Mouse (Mus musculus): ENCODE measurements around the gene Zbtb20. TPM values are rescaled to one million over a fixed set of nuclear protein-coding genes. Genes with fewer than 3 reads are reported as not detected.

The Zbtb20 gene
- total RNA-seq, 2 experiments from 2014 or later = 259 to 306 TPM

- DNase-seq (ENCODE audit: low spot score in 2 of 2) = no peak
These were observed 410.6 kb downstream of the Zbtb20 start for GRCm38 (mm10) chr16:43286319-43286718.

DNA sequence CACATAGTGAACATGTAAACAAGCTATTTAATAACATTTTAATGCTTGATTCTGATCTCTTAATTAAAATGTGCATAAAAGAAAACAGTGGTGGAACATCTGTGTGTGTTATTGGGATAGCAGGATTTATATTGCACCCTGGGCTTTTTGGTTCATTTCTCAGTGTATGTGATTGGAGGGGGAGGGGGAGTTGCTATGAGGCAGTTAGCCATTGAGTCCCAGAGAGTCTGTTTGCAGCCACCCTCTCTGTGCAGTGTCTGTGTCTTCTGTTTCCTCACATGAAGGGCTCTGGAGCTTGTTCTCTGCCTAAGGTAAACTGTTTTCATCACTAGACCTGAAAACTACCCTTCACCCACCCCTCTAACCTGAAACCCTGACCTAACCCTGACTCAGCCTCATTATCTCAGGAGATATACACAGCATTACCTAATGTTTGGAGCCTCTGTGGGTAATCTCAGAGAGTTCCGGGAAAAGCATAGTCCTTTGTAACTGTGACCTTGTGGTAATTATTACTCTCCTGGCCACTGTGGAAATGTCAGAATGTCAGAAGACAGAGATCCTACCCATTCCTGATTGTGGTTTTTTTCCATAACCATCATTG is 411.2 kb downstream of the Zbtb20 start:
- no peak for DNase-seq (ENCODE audit: low spot score in 2 of 2)

DNA sequence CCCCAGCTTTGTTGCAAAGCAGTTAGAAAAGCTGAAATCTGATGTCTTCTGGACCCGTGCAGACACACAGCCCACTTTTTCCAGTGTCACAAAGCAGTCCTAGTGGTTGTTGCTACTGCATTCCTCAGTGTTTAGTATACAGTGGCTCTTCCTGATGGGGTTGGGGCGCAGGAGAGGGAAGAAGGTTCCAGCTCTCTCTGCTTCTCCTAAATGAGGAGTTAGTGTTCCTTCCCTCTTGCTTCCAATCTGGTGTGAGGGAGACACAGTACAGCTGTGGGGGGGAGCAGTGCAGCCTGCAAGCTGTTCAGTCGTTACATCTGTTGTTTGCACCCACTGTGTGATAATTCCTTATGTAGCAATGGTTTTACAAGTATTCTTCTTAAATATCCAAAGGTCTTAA is 415.7 kb downstream of the Zbtb20 start:
- DNase-seq (ENCODE audit: low spot score in 2 of 2) = peak; percentile 50 to 57

- DNase-seq (ENCODE audit: low spot score in 2 of 2) = peak in 1 of 2 experiments; percentile 73
These were observed 422.4 kb downstream of the Zbtb20 start for GRCm38 (mm10) chr16:43297953-43298596.

DNA sequence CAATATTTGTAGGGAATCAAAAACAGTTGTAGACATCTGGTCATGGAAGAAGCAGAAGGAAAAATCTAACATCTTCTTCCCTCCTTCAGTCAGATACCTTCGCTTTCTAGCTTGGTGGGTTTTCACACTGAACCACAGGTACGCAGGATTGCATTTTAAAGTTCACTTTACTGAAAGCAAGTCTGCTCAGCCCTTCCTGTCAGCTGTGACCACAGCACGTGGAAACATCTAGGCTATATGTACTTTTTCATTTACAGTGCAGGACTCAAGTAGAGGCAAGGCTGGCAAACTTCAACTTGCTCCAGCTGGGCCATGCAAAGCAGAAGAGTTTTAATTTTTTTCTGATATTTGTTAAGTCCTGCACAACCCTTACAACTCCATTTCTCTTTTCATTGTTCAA is 424.7 kb downstream of the Zbtb20 start:
- DNase-seq (ENCODE audit: low spot score in 2 of 2) = no peak

- DNase-seq (ENCODE audit: low spot score in 2 of 2) = no peak
These were observed 426.5 kb downstream of the Zbtb20 start for GRCm38 (mm10) chr16:43302171-43302570.

DNA sequence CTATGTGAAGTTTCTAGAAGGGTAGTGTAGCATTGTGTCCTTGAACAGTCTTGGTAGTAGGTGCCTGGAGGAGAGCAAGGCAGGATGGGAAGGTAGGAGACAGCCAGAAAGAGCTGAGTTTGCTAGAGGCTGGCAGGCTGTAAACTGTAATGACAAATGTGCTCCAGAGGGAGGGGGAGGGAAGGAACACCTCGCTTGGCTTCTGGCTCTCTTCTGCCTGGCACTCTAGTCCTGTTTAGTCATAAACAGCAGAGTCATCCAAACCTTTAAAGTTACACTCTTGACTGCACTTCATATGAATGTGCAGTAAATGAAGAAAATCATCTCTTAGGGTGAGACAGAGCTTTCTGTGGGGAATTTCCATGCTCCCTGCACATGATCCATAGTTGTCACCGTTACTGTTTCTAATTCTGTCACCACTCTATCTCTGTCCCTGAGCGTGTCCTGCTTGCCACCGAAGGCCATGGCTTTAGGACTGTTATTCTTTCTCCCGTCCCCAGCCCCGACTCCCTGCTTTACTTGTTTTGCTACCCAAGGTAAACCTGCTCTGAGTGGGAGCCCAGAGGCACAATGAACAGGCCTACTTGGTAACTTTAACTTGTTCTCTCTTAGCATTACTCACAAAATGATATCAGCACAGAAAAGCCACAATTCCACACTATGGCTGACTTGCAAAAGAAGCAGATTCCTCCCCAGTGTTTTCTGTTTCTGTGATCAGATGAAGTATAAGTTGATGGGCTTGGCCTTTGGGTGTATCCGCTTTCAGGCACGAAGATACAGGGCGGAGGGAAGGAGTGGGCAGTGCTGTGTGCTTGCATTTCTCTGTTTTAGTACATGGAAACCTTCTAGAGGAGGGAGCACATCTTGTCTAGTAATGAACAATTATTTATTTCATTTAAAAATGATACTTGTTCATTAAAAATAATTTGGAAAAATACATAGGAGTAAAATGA is 427.8 kb downstream of the Zbtb20 start:
- peak; percentile 55 to 82 for DNase-seq (ENCODE audit: low spot score in 2 of 2)

DNA sequence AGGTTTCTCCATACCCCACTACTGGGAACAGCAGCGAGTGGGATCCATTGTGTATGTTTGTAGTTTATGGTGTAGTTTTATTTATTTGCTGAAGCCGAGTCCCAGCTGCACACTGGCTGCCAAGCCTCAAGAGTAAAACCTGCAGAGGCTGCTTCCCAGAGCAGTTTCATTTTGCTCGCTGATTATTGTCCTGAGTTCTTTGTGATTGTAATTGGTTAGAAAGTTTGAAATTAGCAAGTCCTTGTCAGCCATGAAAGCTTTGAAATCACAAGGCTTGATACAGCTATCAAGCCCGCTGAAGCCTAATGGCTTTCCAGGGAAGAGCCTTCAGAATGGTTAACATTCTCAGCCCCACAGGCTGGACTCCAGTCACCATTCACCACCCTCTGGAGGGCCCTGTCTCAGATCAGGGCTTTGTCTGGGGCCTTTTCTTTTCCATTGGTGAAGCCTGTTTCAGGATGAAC is 434.3 kb downstream of the Zbtb20 start:
- DNase-seq (ENCODE audit: low spot score in 2 of 2) = no peak

DNA sequence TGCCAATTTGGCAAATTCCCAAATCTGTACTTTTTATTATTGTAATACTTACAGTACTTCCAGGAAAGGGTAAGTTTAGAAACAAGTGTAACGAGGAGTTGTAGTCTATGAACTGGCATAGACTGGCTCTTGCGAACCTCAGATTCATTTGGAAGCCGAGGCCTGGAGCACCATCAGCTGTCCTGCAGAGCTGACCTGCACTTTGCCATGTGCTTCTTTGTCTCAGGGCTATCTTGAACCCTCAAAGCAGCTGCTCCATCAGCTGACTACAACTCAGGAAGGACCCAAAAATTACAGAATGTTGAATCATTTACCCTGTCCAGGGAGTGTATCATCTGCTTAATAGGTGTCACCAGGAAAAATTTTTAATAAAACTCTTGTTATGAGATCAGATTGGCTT is 448.3 kb downstream of the Zbtb20 start:
- DNase-seq (ENCODE audit: low spot score in 2 of 2) = no peak

DNA sequence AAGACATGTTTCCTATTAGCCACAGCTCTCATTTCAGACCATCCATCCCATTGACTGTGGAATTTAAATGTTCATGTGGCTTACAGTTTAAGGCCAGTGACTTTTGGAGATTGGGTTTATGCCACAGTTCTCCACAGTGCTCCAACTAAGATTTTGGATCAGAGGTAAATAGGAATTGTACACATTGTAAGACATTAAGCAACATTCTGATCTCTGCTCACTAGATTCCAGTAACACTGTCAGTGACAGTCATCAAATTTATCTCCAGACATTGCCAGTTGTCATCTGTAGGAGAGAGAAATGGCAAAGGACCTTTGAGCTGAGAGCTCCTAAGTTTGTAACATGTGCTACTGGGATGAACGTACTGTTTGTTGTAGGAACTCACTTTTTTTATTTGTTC is 452.5 kb downstream of the Zbtb20 start:
- no peak for DNase-seq (ENCODE audit: low spot score in 2 of 2)

GRCm38 (mm10) chr16:43330206-43330605 is 454.5 kb downstream of the Zbtb20 start:
- DNase-seq (ENCODE audit: low spot score in 2 of 2) = no peak

DNA sequence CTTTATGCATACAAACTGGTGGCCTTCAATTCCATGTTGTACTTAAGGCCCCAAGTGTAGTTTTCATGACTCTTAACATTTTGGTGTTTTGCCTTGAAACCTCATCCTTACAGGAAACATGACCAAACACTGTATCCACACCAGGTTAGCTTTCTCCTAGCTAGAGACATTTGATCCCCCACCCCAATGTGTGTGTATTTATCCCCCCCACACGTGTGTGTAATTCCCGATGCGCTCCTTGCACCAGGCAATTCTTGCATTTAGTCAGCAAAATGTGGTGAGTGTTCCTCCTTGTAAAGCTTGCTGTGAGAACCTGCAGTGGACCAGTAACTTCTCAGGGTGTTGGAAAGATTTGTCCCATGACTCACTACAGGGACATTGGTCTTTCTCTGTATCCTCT is 455.8 kb downstream of the Zbtb20 start:
- DNase-seq (ENCODE audit: low spot score in 2 of 2) = no peak

DNA sequence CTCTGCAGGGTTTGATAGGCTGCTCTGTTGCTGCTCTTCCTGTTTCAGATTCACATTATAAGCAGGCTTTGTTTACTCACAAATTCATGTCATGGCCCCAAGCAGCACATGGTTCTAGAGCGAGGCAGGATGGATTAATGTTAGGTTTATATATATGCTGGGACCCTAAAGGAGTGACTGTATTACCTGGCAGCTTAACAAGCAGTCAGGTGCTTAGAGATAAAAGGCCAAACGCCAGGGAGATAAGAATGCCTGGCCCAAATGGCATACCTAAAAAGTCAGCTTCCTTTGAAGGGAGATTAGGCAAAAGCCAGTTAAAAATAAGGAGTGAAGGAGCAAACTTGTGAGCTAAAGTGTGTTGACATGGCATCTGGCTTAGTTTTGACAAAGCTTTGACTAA is 457.1 kb downstream of the Zbtb20 start:
- DNase-seq (ENCODE audit: low spot score in 2 of 2) = no peak

GRCm38 (mm10) chr16:43333265-43333664 is 457.6 kb downstream of the Zbtb20 start:
- DNase-seq (ENCODE audit: low spot score in 2 of 2) = no peak

DNA sequence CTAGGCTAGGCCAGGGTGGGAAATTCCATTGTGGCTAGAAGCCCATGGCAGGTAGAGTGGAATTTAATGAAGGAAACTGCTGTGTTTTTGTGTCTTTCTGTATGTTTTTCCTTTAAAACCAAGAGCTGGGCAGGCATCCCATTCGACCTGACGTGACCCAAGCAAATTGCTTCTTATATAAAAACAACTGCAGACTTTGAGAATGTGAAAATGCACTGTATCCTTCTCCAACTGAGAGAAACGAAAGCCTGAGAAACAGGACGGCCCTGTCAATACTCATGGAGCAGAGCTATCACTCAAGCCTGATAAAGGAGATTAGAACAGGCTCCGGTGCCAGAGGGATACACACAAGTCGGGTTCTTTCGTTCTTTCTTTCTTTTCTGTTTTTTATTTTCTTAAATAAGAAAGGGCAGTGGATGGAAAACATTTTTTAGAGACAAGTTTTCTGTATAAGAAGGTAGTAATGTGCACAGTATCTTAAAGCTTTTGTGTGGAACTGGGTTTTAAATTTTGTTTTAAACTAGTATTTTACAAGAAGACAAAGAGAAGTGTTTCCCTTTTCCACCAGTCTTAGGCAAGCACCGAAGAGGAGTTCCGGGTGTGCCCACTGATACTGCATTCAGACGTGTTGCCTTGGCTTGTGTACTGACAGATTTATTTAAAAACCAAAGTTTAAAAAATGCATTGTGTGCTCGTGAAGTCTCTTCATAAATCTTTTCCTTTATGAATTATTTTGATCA is 458.9 kb downstream of the Zbtb20 start:
- no peak for DNase-seq (ENCODE audit: low spot score in 2 of 2)

DNA sequence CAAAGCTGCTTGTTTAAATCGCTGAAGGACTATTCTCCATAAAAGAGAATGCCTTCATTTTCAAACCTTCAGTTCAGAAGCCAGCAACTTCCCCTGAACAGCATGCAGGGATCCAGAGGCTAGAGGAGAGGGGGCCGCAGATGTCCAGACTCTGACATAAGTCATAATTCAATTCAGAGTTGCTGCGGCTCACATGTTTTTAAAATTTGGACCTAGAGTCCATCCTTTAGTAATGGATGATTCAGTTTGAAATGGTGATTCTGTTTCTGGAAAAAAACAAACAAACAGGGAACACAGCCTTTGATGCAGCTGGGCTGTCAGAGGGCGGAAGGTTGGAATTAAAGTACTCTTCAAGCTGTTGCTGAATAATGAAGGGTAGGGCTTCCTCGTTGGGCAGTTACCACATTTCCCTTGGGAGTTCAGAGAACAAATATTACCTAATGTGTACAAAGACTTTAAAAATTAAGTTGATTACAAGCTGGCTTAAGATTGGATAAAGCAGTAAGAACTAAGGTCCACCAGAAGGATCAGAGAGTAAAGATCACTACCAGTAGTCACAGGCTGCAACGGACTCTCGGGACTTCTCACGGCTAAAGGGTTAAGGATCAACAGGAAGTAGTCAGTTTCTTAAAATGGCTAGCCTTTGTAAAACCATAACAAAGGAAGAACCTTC is 459.6 kb downstream of the Zbtb20 start:
- no peak for DNase-seq (ENCODE audit: low spot score in 2 of 2)

- no peak for DNase-seq (ENCODE audit: low spot score in 2 of 2)
These were observed 460.1 kb downstream of the Zbtb20 start for GRCm38 (mm10) chr16:43335824-43336215.

- DNase-seq (ENCODE audit: low spot score in 2 of 2) = no peak
These were observed 465.0 kb downstream of the Zbtb20 start for GRCm38 (mm10) chr16:43340712-43341111.

GRCm38 (mm10) chr16:43341916-43342455 is 466.3 kb downstream of the Zbtb20 start:
- DNase-seq (ENCODE audit: low spot score in 2 of 2) = no peak

DNA sequence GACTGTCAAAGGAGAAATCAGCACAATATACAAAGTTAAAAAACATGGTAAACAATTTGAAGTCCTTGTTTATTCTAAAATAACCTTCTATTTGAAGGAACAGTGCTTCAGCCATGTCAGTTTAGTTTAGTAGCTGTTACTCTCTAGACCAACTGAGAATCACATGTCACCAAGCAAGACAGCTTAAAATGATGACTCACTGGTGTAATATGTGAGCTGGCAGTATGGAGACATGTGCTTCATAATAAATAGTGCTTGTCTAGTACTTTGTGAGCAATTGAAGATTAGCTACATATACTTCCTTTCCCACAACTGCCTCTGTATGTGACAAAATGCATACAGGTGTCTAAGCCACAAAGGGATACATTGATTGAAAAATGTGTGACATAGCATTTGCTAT is 470.4 kb downstream of the Zbtb20 start:
- no peak for DNase-seq (ENCODE audit: low spot score in 2 of 2)
